ENCODE assay signal across 20 mouse cellular contexts in genomic region chr9:123397701-123398100, GRCm38 (mm10). TPM values are rescaled to one million over a fixed set of nuclear protein-coding genes. Genes with fewer than 3 reads are reported as not detected.
DNase-seq lines count a peak whose midpoint lies in the region; ATAC-seq lines count a peak whose summit lies in the region.
"Had no signal": no experiment of that assay in that cellular context is flagged by ENCODE, and none has a peak within 500 bp of the region (broad histone marks: within the 10 kb centered on the region; RNA-seq: fewer than 3 reads in every experiment).

No protein-coding gene starts in this region.

- H3K4me2 ChIP-seq in heart, embryonic 12.5 days: no peak overlapping the region
- H3K4me2 ChIP-seq in midbrain, embryonic 15.5 days: no peak overlapping the region
- no peak overlapping the region for H3K4me2 ChIP-seq in heart, embryonic 11.5 days
- H3K4me2 ChIP-seq: hindbrain, embryonic 15.5 days; liver, embryonic 12.5 days; midbrain, embryonic 12.5 days; neural tube, embryonic 13.5 days had no signal

- H3K4me3 ChIP-seq in heart, embryonic 12.5 days: no peak overlapping the region
- no peak overlapping the region for H3K4me3 ChIP-seq in midbrain, embryonic 15.5 days
- no peak overlapping the region for H3K4me3 ChIP-seq in heart, embryonic 11.5 days (ENCODE audit: low read depth, low read length)
- H3K4me3 ChIP-seq: erythroblast, embryonic 14.5 days; hindbrain, embryonic 15.5 days; limb, embryonic 10.5 days; liver, embryonic 12.5 days; midbrain, embryonic 12.5 days; neural tube, embryonic 13.5 days had no signal

- no peak overlapping the region for H3K9ac ChIP-seq in heart, embryonic 12.5 days
- H3K9ac ChIP-seq in midbrain, embryonic 15.5 days: no peak overlapping the region
- H3K9ac ChIP-seq in heart, embryonic 11.5 days (ENCODE audit: low read depth, low read length): no peak overlapping the region
- H3K9ac ChIP-seq: hindbrain, embryonic 15.5 days; liver, embryonic 12.5 days; midbrain, embryonic 12.5 days; neural tube, embryonic 13.5 days had no signal

- no peaks in the 10 kb centered on the region for H3K9me3 ChIP-seq in heart, embryonic 12.5 days (replicated peaks)
- H3K9me3 ChIP-seq in midbrain, embryonic 15.5 days: no peaks in the 10 kb centered on the region
- no peaks in the 10 kb centered on the region for H3K9me3 ChIP-seq in heart, embryonic 11.5 days (replicated peaks; ENCODE audit: control insufficient read depth, low read length)
- H3K9me3 ChIP-seq: hindbrain, embryonic 15.5 days; limb, embryonic 10.5 days; liver, embryonic 12.5 days; midbrain, embryonic 12.5 days; neural tube, embryonic 13.5 days had no signal

- no peaks in the 10 kb centered on the region for H3K27me3 ChIP-seq in heart, embryonic 12.5 days (replicated peaks)
- no peaks in the 10 kb centered on the region for H3K27me3 ChIP-seq in midbrain, embryonic 15.5 days (replicated peaks)
- H3K27me3 ChIP-seq in heart, embryonic 11.5 days (ENCODE audit: control insufficient read depth, insufficient read depth, low read length): no peaks in the 10 kb centered on the region
- H3K27me3 ChIP-seq: hindbrain, embryonic 15.5 days; liver, embryonic 12.5 days; midbrain, embryonic 12.5 days; neural tube, embryonic 13.5 days had no signal

- DNase-seq in heart, adult 11 months: peak; percentile 56
- DNase-seq in right cerebral cortex, adult 18-20 months: peak; percentile 27
- no peak for DNase-seq in right cerebral cortex, postnatal 36 days (ENCODE audit: low spot score in 2 of 2)
- DNase-seq in gastrocnemius, postnatal 10 days: no peak
- DNase-seq: adrenal gland, adult 2 months; B cell, adult 2 months; cerebellum, adult 2 months; kidney, adult 2 months; kidney, postnatal 4 days; lung, postnatal 14 days; thymus, postnatal 36 days had no signal

- H3K27ac ChIP-seq in heart, embryonic 12.5 days (ENCODE audit: poor library complexity, severe bottlenecking): no peak overlapping the region
- peak overlapping the region; percentile 48; the same call in 1 of the 2 replicates for H3K27ac ChIP-seq in midbrain, embryonic 15.5 days
- no peak overlapping the region for H3K27ac ChIP-seq in heart, embryonic 11.5 days (ENCODE audit: low read depth, low read length)
- H3K27ac ChIP-seq: hindbrain, embryonic 15.5 days; limb, embryonic 10.5 days; liver, embryonic 12.5 days; midbrain, embryonic 12.5 days; neural tube, embryonic 13.5 days had no signal

- WGBS in heart, embryonic 12.5 days: 73% methylated on average over 6 of the region's 6 CpGs
- WGBS in midbrain, embryonic 15.5 days: 24% methylated on average over 6 of the region's 6 CpGs
- 69% methylated on average over 6 of the region's 6 CpGs for WGBS in heart, embryonic 11.5 days (ENCODE audit: insufficient replicate concordance)

- no peak for ATAC-seq in heart, embryonic 12.5 days (ENCODE audit: insufficient number of reproducible peaks, low FRiP score)
- ATAC-seq in midbrain, embryonic 15.5 days (replicated peaks): peak; percentile 79
- no peak for ATAC-seq in heart, embryonic 11.5 days (replicated peaks; ENCODE audit: insufficient number of reproducible peaks, low FRiP score, low TSS enrichment)
- ATAC-seq: liver, embryonic 12.5 days had no signal

- H3K4me1 ChIP-seq in heart, embryonic 12.5 days (replicated peaks): no peaks in the 10 kb centered on the region
- H3K4me1 ChIP-seq in midbrain, embryonic 15.5 days: peaks cover 8% of the 10 kb centered on the region
- no peaks in the 10 kb centered on the region for H3K4me1 ChIP-seq in heart, embryonic 11.5 days (ENCODE audit: control insufficient read depth, insufficient read depth, low read length)
- H3K4me1 ChIP-seq: hindbrain, embryonic 15.5 days; limb, embryonic 10.5 days; liver, embryonic 12.5 days; neural tube, embryonic 13.5 days had no signal

- H3K36me3 ChIP-seq in heart, embryonic 12.5 days: peaks cover 4% of the 10 kb centered on the region; the same call in 1 of the 2 replicates
- no peaks in the 10 kb centered on the region for H3K36me3 ChIP-seq in midbrain, embryonic 15.5 days (replicated peaks)
- no peaks in the 10 kb centered on the region for H3K36me3 ChIP-seq in heart, embryonic 11.5 days (ENCODE audit: control insufficient read depth, insufficient read depth, low read length)

RNA-seq across cellular contexts. Expression of gene Lars2, which starts 31.0 kb away (rescaled TPM):
- 936 and 1,002 TPM in 2 replicates for polyA plus RNA-seq in heart, embryonic 12.5 days (2016; fragmentation: Nextera tagmentation; extraction: Ambion mirVana)
- polyA plus RNA-seq in midbrain, embryonic 15.5 days (2015; fragmentation: Nextera tagmentation; extraction: Ambion mirVana): 819 and 826 TPM in 2 replicates
- polyA plus RNA-seq in heart, embryonic 11.5 days (2014; fragmentation: Nextera tagmentation; extraction: Ambion mirVana): 995 and 1,126 TPM in 2 replicates
- total RNA-seq in gastrocnemius, postnatal 10 days (2021): 100 to 1,000 TPM in 1 of 2 experiments, 10 to 100 TPM in 1; 42.8 to 125 TPM

Comparison
In these comparisons a context has a peak if more than half of its experiments do, and no peak if none do; other contexts are left out.
1. DNase-seq: peak in heart, adult 11 months (single experiment) and right cerebral cortex, adult 18-20 months (single experiment); none in right cerebral cortex, postnatal 36 days (0 of 2) and gastrocnemius, postnatal 10 days (single experiment).